Mouse (Mus musculus): ENCODE data around the gene Auh.

GRCm38 (mm10) chr13:52832481-52833170 lies 96.9 kb downstream of the Auh start:
- TF ChIP-seq CTCF (IDR thresholded peaks at IDR 0.05; ENCODE audit: borderline replicate concordance, insufficient read depth, low read depth, low read length): no peak
- no peak for TF ChIP-seq POLR2A (IDR thresholded peaks at IDR 0.05; ENCODE audit: borderline replicate concordance, insufficient read depth, low read length)

All from cerebellum, adult 2 months (tissue).